Mouse (Mus musculus): Measurements from ENCODE around the gene Gm10073. TPM values are rescaled to one million over a fixed set of nuclear protein-coding genes. Genes with fewer than 3 reads are reported as not detected.

Gm10073 gene
- polyA plus RNA-seq, 1 experiment from 2014 or later = 10.6 TPM

- Histone ChIP-seq H3K4me1 (ENCODE audit: control insufficient read depth, insufficient read depth, low read length) (peaks cover 5% of the 10 kb centered on the region; the same call in 1 of the 2 replicates), H3K27me3 (replicated peaks; ENCODE audit: control insufficient read depth, insufficient read depth, low read length) (no peaks in the 10 kb centered on the region), H3K4me2 (ENCODE audit: low read depth, low read length) (no peak overlapping the region), H3K9ac (ENCODE audit: low read depth, low read length) (no peak overlapping the region), H3K36me3 (ENCODE audit: control insufficient read depth, insufficient read depth, low read length) (no peaks in the 10 kb centered on the region), H3K27ac (ENCODE audit: low read length) (no peak overlapping the region), H3K9me3 (ENCODE audit: control insufficient read depth, low read length) (no peaks in the 10 kb centered on the region), H3K4me3 (ENCODE audit: low read length) (no peak overlapping the region)
- WGBS = 79% methylated on average over 7 of the region's 7 CpGs
- ATAC-seq = no peak
These were observed 4.3 kb downstream of the Gm10073 start for GRCm38 (mm10) chr8:106569006-106569405.

GRCm38 (mm10) chr8:106563691-106564182, 9.5 kb downstream of the Gm10073 start:
- peaks cover 20% of the 10 kb centered on the region for H3K4me1 ChIP-seq (ENCODE audit: control insufficient read depth, insufficient read depth, low read length)
- no peak overlapping the region for H3K4me2 ChIP-seq (ENCODE audit: low read depth, low read length)
- no peak overlapping the region for H3K4me3 ChIP-seq (ENCODE audit: low read length)
- ATAC-seq = peak; percentile 57
- H3K9me3 ChIP-seq (ENCODE audit: control insufficient read depth, low read length) = no peaks in the 10 kb centered on the region
- H3K27ac ChIP-seq (ENCODE audit: low read length) = peak overlapping the region; percentile 68
- WGBS = 82% methylated on average over 3 of the region's 3 CpGs
- H3K36me3 ChIP-seq (ENCODE audit: control insufficient read depth, insufficient read depth, low read length) = no peaks in the 10 kb centered on the region
- H3K9ac ChIP-seq (ENCODE audit: low read depth, low read length) = peak overlapping the region; percentile 14; the same call in 1 of the 2 replicates
- H3K27me3 ChIP-seq (replicated peaks; ENCODE audit: control insufficient read depth, insufficient read depth, low read length) = no peaks in the 10 kb centered on the region

GRCm38 (mm10) chr8:106561097-106561865, 12.0 kb downstream of the Gm10073 start:
- Histone ChIP-seq H3K4me3 (ENCODE audit: low read length) (no peak overlapping the region), H3K27ac (ENCODE audit: low read length) (0 out of 2 replicates have a peak overlapping the region, but pooled peaks have one; percentile 5), H3K36me3 (ENCODE audit: control insufficient read depth, insufficient read depth, low read length) (no peaks in the 10 kb centered on the region), H3K9ac (ENCODE audit: low read depth, low read length) (no peak overlapping the region), H3K4me1 (ENCODE audit: control insufficient read depth, insufficient read depth, low read length) (peaks cover 20% of the 10 kb centered on the region), H3K9me3 (ENCODE audit: control insufficient read depth, low read length) (peaks cover 4% of the 10 kb centered on the region; the same call in 1 of the 2 replicates), H3K4me2 (ENCODE audit: low read depth, low read length) (no peak overlapping the region; the same call in 1 of the 2 replicates), H3K27me3 (replicated peaks; ENCODE audit: control insufficient read depth, insufficient read depth, low read length) (no peaks in the 10 kb centered on the region)
- WGBS = 20% methylated on average over 21 of the region's 21 CpGs
- ATAC-seq = peak; percentile 80

- Histone ChIP-seq H3K4me3 (ENCODE audit: low read length) (no peak overlapping the region), H3K27me3 (replicated peaks; ENCODE audit: control insufficient read depth, insufficient read depth, low read length) (no peaks in the 10 kb centered on the region), H3K9ac (ENCODE audit: low read depth, low read length) (no peak overlapping the region), H3K27ac (ENCODE audit: low read length) (no peak overlapping the region), H3K9me3 (ENCODE audit: control insufficient read depth, low read length) (peaks cover 4% of the 10 kb centered on the region; the same call in 1 of the 2 replicates), H3K4me2 (ENCODE audit: low read depth, low read length) (no peak overlapping the region), H3K4me1 (ENCODE audit: control insufficient read depth, insufficient read depth, low read length) (peaks cover 20% of the 10 kb centered on the region), H3K36me3 (ENCODE audit: control insufficient read depth, insufficient read depth, low read length) (no peaks in the 10 kb centered on the region; the same call in 1 of the 2 replicates)
- ATAC-seq = no peak
- 40% methylated on average over 9 of the region's 9 CpGs for WGBS
These were observed 13.4 kb downstream of the Gm10073 start for GRCm38 (mm10) chr8:106559844-106560243.

GRCm38 (mm10) chr8:106556068-106556645, 17.1 kb downstream of the Gm10073 start:
- WGBS = 73% methylated on average over 6 of the region's 7 CpGs

GRCm38 (mm10) chr8:106554011-106554410, 19.2 kb downstream of the Gm10073 start:
- ATAC-seq = no peak
- WGBS = 96% methylated on average over 5 of the region's 5 CpGs
- H3K36me3 ChIP-seq (ENCODE audit: control insufficient read depth, insufficient read depth, low read length) = peaks cover 2% of the 10 kb centered on the region; the same call in 1 of the 2 replicates

More at GRCm38 (mm10) chr8:106556068-106556645, 17.1 kb downstream of the Gm10073 start:
- H3K36me3 ChIP-seq (ENCODE audit: control insufficient read depth, insufficient read depth, low read length) = peaks cover 2% of the 10 kb centered on the region; the same call in 1 of the 2 replicates
- peaks cover 4% of the 10 kb centered on the region; the same call in 1 of the 2 replicates for H3K4me1 ChIP-seq (ENCODE audit: control insufficient read depth, insufficient read depth, low read length)
- H3K4me3 ChIP-seq (ENCODE audit: low read length) = no peak overlapping the region
- peaks cover 4% of the 10 kb centered on the region; the same call in 1 of the 2 replicates for H3K9me3 ChIP-seq (ENCODE audit: control insufficient read depth, low read length)
- no peaks in the 10 kb centered on the region for H3K27me3 ChIP-seq (replicated peaks; ENCODE audit: control insufficient read depth, insufficient read depth, low read length)
- no peak for ATAC-seq
- no peak overlapping the region for H3K4me2 ChIP-seq (ENCODE audit: low read depth, low read length)
- H3K9ac ChIP-seq (ENCODE audit: low read depth, low read length) = no peak overlapping the region
- no peak overlapping the region for H3K27ac ChIP-seq (ENCODE audit: low read length)

GRCm38 (mm10) chr8:106550906-106551305, 22.4 kb downstream of the Gm10073 start:
- 0 out of 2 replicates have a peak, but pooled peaks cover 3% of the 10 kb centered on the region for H3K4me1 ChIP-seq (ENCODE audit: control insufficient read depth, insufficient read depth, low read length)
- H3K36me3 ChIP-seq (ENCODE audit: control insufficient read depth, insufficient read depth, low read length) = peaks cover 2% of the 10 kb centered on the region; the same call in 1 of the 2 replicates
- H3K27me3 ChIP-seq (replicated peaks; ENCODE audit: control insufficient read depth, insufficient read depth, low read length) = no peaks in the 10 kb centered on the region
- H3K9ac ChIP-seq (ENCODE audit: low read depth, low read length) = no peak overlapping the region
- WGBS = 94% methylated on average over 1 of the region's 1 CpGs
- no peaks in the 10 kb centered on the region for H3K9me3 ChIP-seq (ENCODE audit: control insufficient read depth, low read length)
- no peak overlapping the region for H3K27ac ChIP-seq (ENCODE audit: low read length)
- no peak overlapping the region for H3K4me3 ChIP-seq (ENCODE audit: low read length)
- ATAC-seq = no peak
- no peak overlapping the region for H3K4me2 ChIP-seq (ENCODE audit: low read depth, low read length)

More at GRCm38 (mm10) chr8:106554011-106554410, 19.2 kb downstream of the Gm10073 start:
- no peak overlapping the region for H3K27ac ChIP-seq (ENCODE audit: low read length)
- H3K9me3 ChIP-seq (ENCODE audit: control insufficient read depth, low read length) = peaks cover 4% of the 10 kb centered on the region; the same call in 1 of the 2 replicates
- H3K9ac ChIP-seq (ENCODE audit: low read depth, low read length) = no peak overlapping the region
- H3K4me1 ChIP-seq (ENCODE audit: control insufficient read depth, insufficient read depth, low read length) = no peaks in the 10 kb centered on the region
- H3K4me3 ChIP-seq (ENCODE audit: low read length) = no peak overlapping the region
- H3K27me3 ChIP-seq (replicated peaks; ENCODE audit: control insufficient read depth, insufficient read depth, low read length) = no peaks in the 10 kb centered on the region
- H3K4me2 ChIP-seq (ENCODE audit: low read depth, low read length) = no peak overlapping the region

GRCm38 (mm10) chr8:106548366-106548936, 24.8 kb downstream of the Gm10073 start:
- Histone ChIP-seq H3K27me3 (replicated peaks; ENCODE audit: control insufficient read depth, insufficient read depth, low read length) (no peaks in the 10 kb centered on the region), H3K36me3 (ENCODE audit: control insufficient read depth, insufficient read depth, low read length) (no peaks in the 10 kb centered on the region)
- ATAC-seq = peak; percentile 68

GRCm38 (mm10) chr8:106546746-106547145, 26.5 kb downstream of the Gm10073 start:
- Histone ChIP-seq H3K9me3 (ENCODE audit: control insufficient read depth, low read length) (no peaks in the 10 kb centered on the region), H3K9ac (ENCODE audit: low read depth, low read length) (no peak overlapping the region), H3K27ac (ENCODE audit: low read length) (no peak overlapping the region), H3K4me1 (ENCODE audit: control insufficient read depth, insufficient read depth, low read length) (0 out of 2 replicates have a peak, but pooled peaks cover 3% of the 10 kb centered on the region), H3K4me2 (ENCODE audit: low read depth, low read length) (no peak overlapping the region), H3K4me3 (ENCODE audit: low read length) (no peak overlapping the region), H3K36me3 (ENCODE audit: control insufficient read depth, insufficient read depth, low read length) (no peaks in the 10 kb centered on the region), H3K27me3 (replicated peaks; ENCODE audit: control insufficient read depth, insufficient read depth, low read length) (no peaks in the 10 kb centered on the region)
- ATAC-seq = no peak
- 88% methylated on average over 7 of the region's 7 CpGs for WGBS

More at GRCm38 (mm10) chr8:106548366-106548936, 24.8 kb downstream of the Gm10073 start:
- Histone ChIP-seq H3K4me3 (ENCODE audit: low read length) (no peak overlapping the region), H3K27ac (ENCODE audit: low read length) (no peak overlapping the region), H3K4me1 (ENCODE audit: control insufficient read depth, insufficient read depth, low read length) (0 out of 2 replicates have a peak, but pooled peaks cover 3% of the 10 kb centered on the region), H3K4me2 (ENCODE audit: low read depth, low read length) (no peak overlapping the region), H3K9ac (ENCODE audit: low read depth, low read length) (no peak overlapping the region), H3K9me3 (ENCODE audit: control insufficient read depth, low read length) (no peaks in the 10 kb centered on the region)
- WGBS = 66% methylated on average over 10 of the region's 10 CpGs
